Mouse (Mus musculus): ENCODE measurements at regions not wholly inside any gene's neighbourhood (a gene's known extent, or its start where the extent isn't known, plus 50 kb on each side); places are given as distances from the start of the nearest gene placed in this dataset.

- no peak for DNase-seq (ENCODE audit: low read depth, low spot score)
Measured at GRCm38 (mm10) chr17:67504502-67505033, 128.0 kb downstream of the Lrrc30 start.

GRCm38 (mm10) chr17:67503125-67503878 lies 129.2 kb downstream of the Lrrc30 start:
- no peak for DNase-seq (ENCODE audit: low read depth, low spot score)

GRCm38 (mm10) chr17:67502628-67503027 lies 129.9 kb downstream of the Lrrc30 start:
- no peak for DNase-seq (ENCODE audit: low read depth, low spot score)

GRCm38 (mm10) chr17:67499783-67500641 lies 132.5 kb downstream of the Lrrc30 start:
- no peak for DNase-seq (ENCODE audit: low read depth, low spot score)

- no peak for DNase-seq (ENCODE audit: low read depth, low spot score)
Measured at GRCm38 (mm10) chr17:67497380-67497779, 135.1 kb downstream of the Lrrc30 start.

GRCm38 (mm10) chr17:67480463-67480862 lies 126.2 kb upstream of the Ptprm start:
- peak; percentile 39 for DNase-seq (ENCODE audit: low read depth, low spot score)

GRCm38 (mm10) chr17:67473137-67473536 lies 118.9 kb upstream of the Ptprm start:
- DNase-seq (ENCODE audit: low read depth, low spot score): peak; percentile 43

- no peak for DNase-seq (ENCODE audit: low read depth, low spot score)
Measured at GRCm38 (mm10) chr17:67458851-67459421, 104.7 kb upstream of the Ptprm start.

GRCm38 (mm10) chr17:67451966-67452365 lies 97.7 kb upstream of the Ptprm start:
- no peak for DNase-seq (ENCODE audit: low read depth, low spot score)

GRCm38 (mm10) chr17:67451081-67451480 lies 96.8 kb upstream of the Ptprm start:
- no peak for DNase-seq (ENCODE audit: low read depth, low spot score)

GRCm38 (mm10) chr17:67450021-67450420 lies 95.8 kb upstream of the Ptprm start:
- DNase-seq (ENCODE audit: low read depth, low spot score): no peak

GRCm38 (mm10) chr17:67445986-67446385 lies 91.7 kb upstream of the Ptprm start:
- no peak for DNase-seq (ENCODE audit: low read depth, low spot score)

GRCm38 (mm10) chr17:67440961-67441360 lies 86.7 kb upstream of the Ptprm start:
- DNase-seq (ENCODE audit: low read depth, low spot score): no peak

GRCm38 (mm10) chr17:67419956-67420711 lies 65.9 kb upstream of the Ptprm start:
- DNase-seq (ENCODE audit: low read depth, low spot score): no peak

GRCm38 (mm10) chr17:67412546-67413250 lies 58.4 kb upstream of the Ptprm start:
- no peak for DNase-seq (ENCODE audit: low read depth, low spot score)

- DNase-seq (ENCODE audit: low read depth, low spot score): no peak
Measured at GRCm38 (mm10) chr17:67409911-67410310, 55.7 kb upstream of the Ptprm start.

GRCm38 (mm10) chr17:67405934-67406333 lies 51.7 kb upstream of the Ptprm start:
- DNase-seq (ENCODE audit: low read depth, low spot score): no peak

All from ES-CJ7 (cell line).